Mouse (Mus musculus): ENCODE results near the gene Muc2.

DNA sequence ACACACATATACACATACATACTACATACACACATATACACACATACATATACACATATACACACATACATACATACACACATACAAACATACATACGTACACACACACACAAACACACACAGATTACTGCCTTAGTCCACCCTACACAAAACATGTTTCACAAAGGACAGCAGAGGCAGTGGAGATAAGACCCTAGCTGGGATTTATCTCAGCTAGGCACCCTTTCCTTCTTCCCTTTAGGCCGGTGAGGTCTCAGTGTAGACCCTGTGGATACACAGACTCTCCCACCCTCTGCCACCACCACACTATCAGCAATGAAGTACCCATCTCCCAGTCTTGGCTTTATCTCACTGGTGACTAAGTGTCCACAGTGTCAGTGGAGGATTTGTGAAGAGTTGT lies 84.7 kb downstream of the Muc2 start:
- TF ChIP-seq POLR2A (IDR thresholded peaks at IDR 0.05; ENCODE audit: low read depth, low read length) (no peak), CTCF (IDR thresholded peaks at IDR 0.05; ENCODE audit: extremely low read depth, insufficient read depth, insufficient read length, insufficient replicate concordance) (no peak)

Measured in spleen, adult 2 months (tissue).